Mouse (Mus musculus) cortical plate, adult 2 months (tissue): ENCODE measurements around the gene Olfr850. TPM values are rescaled to one million over a fixed set of nuclear protein-coding genes. Genes with fewer than 3 reads are reported as not detected.

ENCODE experiments used
- H3K27ac ChIP-seq: fragments of 200-500 bp; 2 replicates; pipeline ENCODE4 v1.5.1; 2012; ENCODE audit warnings: low read length, control low read depth, inconsistent platforms; ENCODE audit not compliant: insufficient read depth
- H3K4me1 ChIP-seq: fragments of 200-500 bp; 2 replicates; pipeline ENCODE4 v1.6.1; 2011; ENCODE audit warnings: low read length; ENCODE audit not compliant: control insufficient read depth, insufficient read depth
- H3K4me3 ChIP-seq: fragments of 200-500 bp; 2 replicates; pipeline ENCODE4 v1.5.1; 2011; ENCODE audit warnings: mild to moderate bottlenecking, low read length, control low read depth; ENCODE audit not compliant: insufficient read depth
- CTCF ChIP-seq: fragments of 200-500 bp; IDR thresholded peaks from 2 replicates; pipeline ENCODE4 v1.5.1; 2011; ENCODE audit warnings: mild to moderate bottlenecking, control low read depth, low read length; ENCODE audit not compliant: insufficient read depth; ENCODE audit errors: extremely low read depth
- POLR2A ChIP-seq: fragments of 200-500 bp; IDR thresholded peaks from 2 replicates; pipeline ENCODE4 v1.6.1; 2011; ENCODE audit warnings: mild to moderate bottlenecking, low read length, control low read depth; ENCODE audit not compliant: insufficient read depth; ENCODE audit errors: extremely low read depth
- polyA plus RNA-seq: library from polyadenylated mRNA; depleted of rRNA; stranded (reverse); fragments of >200 nt; gene quantifications from 2 replicates; pipeline ENCODE4 v1.2.3, GENCODE M21; 2012; rRNA removed

Olfr850 gene
- polyA plus RNA-seq = not detected in 2 replicates

- no peaks in the 10 kb centered on the region for H3K4me1 ChIP-seq
- H3K27ac ChIP-seq = no peak within 1 kb of the TSS
- H3K4me3 ChIP-seq = no peak within 1 kb of the TSS
- no peak for TF ChIP-seq CTCF
- TF ChIP-seq POLR2A = no peak
These were observed at the start of gene Olfr850 for GRCm38 (mm10) chr9:19478148-19478547. Gene Olfr850, minus strand, starts transcription at chr9:19478248.

- H3K27ac ChIP-seq = no peak within 1 kb of the TSS
- no peak for TF ChIP-seq CTCF
- no peak within 1 kb of the TSS for H3K4me3 ChIP-seq
- no peaks in the 10 kb centered on the region for H3K4me1 ChIP-seq
These were observed 14.9 kb upstream of the Olfr850 start, which contains the start of gene Olfr851 for GRCm38 (mm10) chr9:19492995-19493394. Gene Olfr851, plus strand, starts transcription at chr9:19493295.

GRCm38 (mm10) chr9:19439966-19440365 lies 38.1 kb downstream of the Olfr850 start, which contains the start of gene Olfr849:
Gene Olfr849, plus strand, starts transcription at chr9:19440266.
- TF ChIP-seq POLR2A (no peak), CTCF (no peak)
- no peak within 1 kb of the TSS for H3K27ac ChIP-seq
- no peaks in the 10 kb centered on the region for H3K4me1 ChIP-seq
- no peak within 1 kb of the TSS for H3K4me3 ChIP-seq

Other genes starting within 250 kb of the Olfr850 start
- gene Olfr843, start 226.3 kb downstream of the Olfr850 start, polyA plus RNA-seq = not detected in 2 replicates
- gene Olfr844, start 161.9 kb downstream of the Olfr850 start, polyA plus RNA-seq = not detected in 2 replicates
- gene Olfr845, start 141.8 kb downstream of the Olfr850 start, polyA plus RNA-seq = not detected in 2 replicates
- gene Olfr846, start 114.2 kb downstream of the Olfr850 start, polyA plus RNA-seq = not detected in 2 replicates
- gene Olfr847, start 99.6 kb downstream of the Olfr850 start, polyA plus RNA-seq = not detected in 2 replicates
- gene Olfr849, start 38.0 kb downstream of the Olfr850 start, polyA plus RNA-seq = not detected in 2 replicates
- not detected in 2 replicates for gene Olfr851, start 15.0 kb upstream of the Olfr850 start, polyA plus RNA-seq
- not detected in 2 replicates for gene Olfr853, start 62.8 kb upstream of the Olfr850 start, polyA plus RNA-seq
- gene Olfr854, start 89.1 kb upstream of the Olfr850 start, polyA plus RNA-seq = not detected in 2 replicates
- not detected in 2 replicates for gene Olfr855, start 104.4 kb upstream of the Olfr850 start, polyA plus RNA-seq
- 22.7 and 23.9 TPM in 2 replicates for gene Zfp317, start 143.9 kb upstream of the Olfr850 start, polyA plus RNA-seq
- 0.15 TPM in 1 of 2 replicates, not detected in the other for gene Olfr857, start 231.2 kb upstream of the Olfr850 start, polyA plus RNA-seq